Mouse (Mus musculus) stomach, embryonic 16.5 days (tissue): ENCODE measurements around the gene Avpi1. TPM values are rescaled to one million over a fixed set of nuclear protein-coding genes. Genes with fewer than 3 reads are reported as not detected.

ENCODE experiments used
- ATAC-seq: fragments of 200-750 bp; cut with Nextera tagmentation; 2 replicates; pipeline ENCODE4 v1.8.0; 2017; ENCODE audit warnings: moderate number of reproducible peaks, moderate TSS enrichment; ENCODE audit not compliant: insufficient read depth, low FRiP score
- H3K27ac ChIP-seq: fragments of 300-500 bp; sonication (generic); 2 replicates; pipeline ENCODE4 v1.5.1; 2014; ENCODE audit warnings: low read length
- H3K27me3 ChIP-seq: fragments of 300-500 bp; sonication (generic); 2 replicates; pipeline ENCODE4 v1.6.1; 2014; ENCODE audit warnings: low read length, control low read depth, mixed read lengths; ENCODE audit not compliant: control insufficient read depth, insufficient read depth
- H3K36me3 ChIP-seq: fragments of 300-500 bp; sonication (generic); 2 replicates; pipeline ENCODE4 v1.6.1; 2014; ENCODE audit warnings: low read length; ENCODE audit not compliant: control insufficient read depth, insufficient read depth
- H3K4me1 ChIP-seq: fragments of 300-500 bp; sonication (generic); 2 replicates; pipeline ENCODE4 v1.6.1; 2014; ENCODE audit warnings: low read length, control low read depth, mixed read lengths; ENCODE audit not compliant: control insufficient read depth, insufficient read depth
- H3K4me2 ChIP-seq: fragments of 300-500 bp; sonication (generic); 2 replicates; pipeline ENCODE4 v1.6.1; 2014; ENCODE audit warnings: low read depth, low read length, mixed read lengths
- H3K4me3 ChIP-seq: fragments of 300-500 bp; sonication (generic); replicated peaks from 2 replicates; pipeline ENCODE4 v1.5.1; 2014; ENCODE audit warnings: mild to moderate bottlenecking, low read length
- H3K9ac ChIP-seq: fragments of 300-500 bp; sonication (generic); 2 replicates; pipeline ENCODE4 v1.6.1; 2014; ENCODE audit warnings: low read length
- H3K9me3 ChIP-seq: fragments of 300-500 bp; sonication (generic); replicated peaks from 2 replicates; pipeline ENCODE4 v1.6.1; 2016; ENCODE audit warnings: low read length, control low read depth; ENCODE audit not compliant: control insufficient read depth
- WGBS: fragments of 180-500 bp; shearing (Covaris S2); extraction: QIAGEN DNeasy Blood & Tissue Kit; methylation state at CpG from one replicate; pipeline ENCODE4 v1.1.7; 2014; 5-methylcytosine and 5-hydroxymethylcytosine counted together
- polyA plus RNA-seq: library from polyadenylated mRNA; unstranded; fragments of >200 nt; fragmentation: Nextera tagmentation; extraction: Ambion mirVana; gene quantifications from 2 replicates; pipeline ENCODE4 v1.2.1, GENCODE M21; 2015

Gene Avpi1
- polyA plus RNA-seq = 52.4 and 63.5 TPM in 2 replicates

GRCm38 (mm10) chr19:42128787-42129508 lies at the start of gene Avpi1:
Gene Avpi1, minus strand, starts transcription at chr19:42129059.
- peak within 1 kb of the TSS; percentile 86 for H3K4me3 ChIP-seq
- 0 out of 2 replicates have a peak, but pooled peaks cover 3% of the 10 kb centered on the region for H3K36me3 ChIP-seq
- no peaks in the 10 kb centered on the region for H3K9me3 ChIP-seq
- peaks cover 12% of the 10 kb centered on the region for H3K4me1 ChIP-seq
- under 1% methylated on average over 54 of the region's 54 CpGs for WGBS
- peak within 1 kb of the TSS; percentile 95 for H3K27ac ChIP-seq
- peak; percentile 98 for ATAC-seq
- no peaks in the 10 kb centered on the region for H3K27me3 ChIP-seq
- peak within 1 kb of the TSS; percentile 92 for H3K9ac ChIP-seq
- peak within 1 kb of the TSS; percentile 94 for H3K4me2 ChIP-seq

GRCm38 (mm10) chr19:42177461-42177860 lies 48.6 kb upstream of the Avpi1 start:
- no peak for ATAC-seq
- no peaks in the 10 kb centered on the region for H3K27me3 ChIP-seq
- no peaks in the 10 kb centered on the region for H3K9me3 ChIP-seq
- H3K4me2 ChIP-seq = no peak overlapping the region
- WGBS = 82% methylated on average over 2 of the region's 2 CpGs
- no peak overlapping the region for H3K27ac ChIP-seq
- no peak overlapping the region for H3K4me3 ChIP-seq
- H3K9ac ChIP-seq = no peak overlapping the region; the same call in 1 of the 2 replicates
- peaks cover 4% of the 10 kb centered on the region for H3K36me3 ChIP-seq
- no peaks in the 10 kb centered on the region for H3K4me1 ChIP-seq

- Histone ChIP-seq H3K9me3 (no peaks in the 10 kb centered on the region), H3K4me3 (no peak overlapping the region), H3K36me3 (no peaks in the 10 kb centered on the region), H3K27me3 (no peaks in the 10 kb centered on the region), H3K4me1 (peaks cover 2% of the 10 kb centered on the region; the same call in 1 of the 2 replicates), H3K4me2 (no peak overlapping the region), H3K9ac (no peak overlapping the region), H3K27ac (no peak overlapping the region)
- 73% methylated on average over 7 of the region's 7 CpGs for WGBS
- no peak for ATAC-seq
These were observed 48.0 kb upstream of the Avpi1 start for GRCm38 (mm10) chr19:42176841-42177240.

GRCm38 (mm10) chr19:42170025-42170969 lies 41.4 kb upstream of the Avpi1 start:
- WGBS = 2% methylated on average over 49 of the region's 56 CpGs
- Histone ChIP-seq H3K4me1 (peaks cover 33% of the 10 kb centered on the region), H3K9me3 (no peaks in the 10 kb centered on the region), H3K36me3 (no peaks in the 10 kb centered on the region), H3K27ac (0 out of 2 replicates have a peak overlapping the region, but pooled peaks have one; percentile 57), H3K9ac (peak overlapping the region; percentile 92), H3K4me3 (peak overlapping the region; percentile 95), H3K27me3 (no peaks in the 10 kb centered on the region), H3K4me2 (peak overlapping the region; percentile 85)
- ATAC-seq = peak; percentile 90

GRCm38 (mm10) chr19:42169322-42169975 lies 40.6 kb upstream of the Avpi1 start:
- H3K36me3 ChIP-seq = no peaks in the 10 kb centered on the region
- H3K9me3 ChIP-seq = no peaks in the 10 kb centered on the region
- H3K27ac ChIP-seq = no peak overlapping the region
- no peaks in the 10 kb centered on the region for H3K27me3 ChIP-seq
- ATAC-seq = no peak
- H3K4me1 ChIP-seq = peaks cover 33% of the 10 kb centered on the region
- no peak overlapping the region for H3K4me3 ChIP-seq
- H3K4me2 ChIP-seq = peak overlapping the region; percentile 85
- peak overlapping the region; percentile 50 for H3K9ac ChIP-seq
- WGBS = 56% methylated on average over 10 of the region's 10 CpGs

GRCm38 (mm10) chr19:42167489-42167888 lies 38.6 kb upstream of the Avpi1 start:
- H3K36me3 ChIP-seq = no peaks in the 10 kb centered on the region
- no peak overlapping the region for H3K27ac ChIP-seq
- H3K4me3 ChIP-seq = no peak overlapping the region
- H3K4me2 ChIP-seq = no peak overlapping the region
- no peaks in the 10 kb centered on the region for H3K9me3 ChIP-seq
- 59% methylated on average over 9 of the region's 9 CpGs for WGBS
- H3K27me3 ChIP-seq = no peaks in the 10 kb centered on the region
- no peak overlapping the region for H3K9ac ChIP-seq
- peaks cover 33% of the 10 kb centered on the region for H3K4me1 ChIP-seq
- no peak for ATAC-seq

- WGBS = 41% methylated on average over 3 of the region's 3 CpGs
- Histone ChIP-seq H3K27me3 (no peaks in the 10 kb centered on the region), H3K4me3 (no peak overlapping the region), H3K36me3 (no peaks in the 10 kb centered on the region), H3K4me2 (no peak overlapping the region), H3K9ac (no peak overlapping the region), H3K4me1 (peaks cover 30% of the 10 kb centered on the region), H3K27ac (no peak overlapping the region), H3K9me3 (no peaks in the 10 kb centered on the region)
- ATAC-seq = no peak
These were observed 37.9 kb upstream of the Avpi1 start for GRCm38 (mm10) chr19:42166766-42167165.

GRCm38 (mm10) chr19:42166130-42166529 lies 37.3 kb upstream of the Avpi1 start:
- no peak for ATAC-seq
- Histone ChIP-seq H3K27ac (no peak overlapping the region), H3K9me3 (no peaks in the 10 kb centered on the region), H3K36me3 (no peaks in the 10 kb centered on the region), H3K9ac (peak overlapping the region; percentile 37), H3K4me3 (0 out of 2 replicates have a peak overlapping the region, but pooled peaks have one; percentile 22), H3K27me3 (no peaks in the 10 kb centered on the region), H3K4me2 (0 out of 2 replicates have a peak overlapping the region, but pooled peaks have one; percentile 36), H3K4me1 (peaks cover 23% of the 10 kb centered on the region)
- 4% methylated on average over 12 of the region's 12 CpGs for WGBS
